Mouse (Mus musculus) CH12.LX (cell line): ENCODE data around the gene Otud7b.
"Not testable (repeated sequence)": the region's sequence is repeated elsewhere in the genome, so short reads cannot be mapped to it uniquely, and the experiment has no call there.

Experiments used
- ELF1 ChIP-seq: IDR thresholded peaks from 2 replicates; pipeline ENCODE4 v1.6.1; 2014; ENCODE audit warnings: low read depth, mild to moderate bottlenecking, inconsistent platforms, low read length, improper control_type of control experiment
- ETS1 ChIP-seq: conservative IDR thresholded peaks from 2 replicates; pipeline ENCODE4 v1.6.1; 2012; ENCODE audit warnings: low read depth, mild to moderate bottlenecking, inconsistent platforms, low read length, improper control_type of control experiment, moderate library complexity
- POLR2A ChIP-seq: IDR thresholded peaks from 2 replicates; pipeline ENCODE4 v1.6.1; 2011; ENCODE audit warnings: low read depth, mild to moderate bottlenecking, improper control_type of control experiment, low read length
- POLR2AphosphoS2 ChIP-seq: IDR thresholded peaks from 2 replicates; pipeline ENCODE4 v1.6.1; 2011; ENCODE audit warnings: low read depth, low read length, improper control_type of control experiment
- TBP ChIP-seq: conservative IDR thresholded peaks from 2 replicates; pipeline ENCODE4 v1.6.1; 2011; ENCODE audit warnings: low read depth, low read length, improper control_type of control experiment
- USF2 ChIP-seq: conservative IDR thresholded peaks from 2 replicates; pipeline ENCODE4 v1.6.1; 2011; ENCODE audit warnings: low read depth, low read length, improper control_type of control experiment

GRCm38 (mm10) chr3:96174042-96174441 lies 69.7 kb downstream of the Otud7b start:
- TF ChIP-seq POLR2A, USF2, TBP, POLR2AphosphoS2, ETS1, ELF1: not testable (repeated sequence)
